Mouse (Mus musculus): ENCODE measurements around the gene Rtn4rl1. TPM values are rescaled to one million over a fixed set of nuclear protein-coding genes. Genes with fewer than 3 reads are reported as not detected.

Rtn4rl1 gene
- polyA plus RNA-seq, 1 experiment from 2014 or later = 17.8 TPM

DNA sequence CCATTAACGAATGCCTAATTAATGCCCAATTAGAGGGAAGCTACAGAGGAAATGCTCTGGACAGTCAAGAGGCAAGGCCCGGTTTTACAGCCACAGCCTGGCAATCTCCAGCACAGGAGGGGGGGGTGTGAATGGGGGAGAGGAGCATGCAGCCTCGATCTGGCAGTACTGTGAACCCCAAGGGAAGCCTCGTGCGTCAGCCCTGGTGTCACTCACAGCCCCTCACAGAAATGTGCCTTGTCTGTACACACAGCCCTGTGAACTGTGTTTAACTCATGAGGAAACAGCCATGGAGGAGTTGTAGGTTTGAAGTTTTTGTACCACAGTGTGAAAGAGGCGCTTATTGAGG is 70.4 kb downstream of the Rtn4rl1 start:
- H3K4me2 ChIP-seq (ENCODE audit: low read length) = no peak overlapping the region
- H3K27ac ChIP-seq (ENCODE audit: low read length) = no peak overlapping the region
- H3K4me1 ChIP-seq (ENCODE audit: control insufficient read depth, insufficient read depth, low read length) = peaks cover 24% of the 10 kb centered on the region
- WGBS = 48% methylated on average over 6 of the region's 6 CpGs
- no peak overlapping the region for H3K9ac ChIP-seq (ENCODE audit: low read depth, low read length)
- no peaks in the 10 kb centered on the region for H3K27me3 ChIP-seq (ENCODE audit: control insufficient read depth, insufficient read depth, low read depth, low read length)
- no peaks in the 10 kb centered on the region for H3K9me3 ChIP-seq (replicated peaks; ENCODE audit: control insufficient read depth, low read length, poor library complexity, severe bottlenecking)
- H3K4me3 ChIP-seq (ENCODE audit: low read depth, low read length) = no peak overlapping the region
- no peak for ATAC-seq
- H3K36me3 ChIP-seq (ENCODE audit: control insufficient read depth, insufficient read depth, low read length) = no peaks in the 10 kb centered on the region

- H3K4me1 ChIP-seq (ENCODE audit: control insufficient read depth, insufficient read depth, low read length) = peaks cover 24% of the 10 kb centered on the region
- H3K27me3 ChIP-seq (ENCODE audit: control insufficient read depth, insufficient read depth, low read depth, low read length) = no peaks in the 10 kb centered on the region
- H3K36me3 ChIP-seq (ENCODE audit: control insufficient read depth, insufficient read depth, low read length) = no peaks in the 10 kb centered on the region
- H3K4me3 ChIP-seq (ENCODE audit: low read depth, low read length) = no peak overlapping the region
- no peak overlapping the region for H3K9ac ChIP-seq (ENCODE audit: low read depth, low read length)
- ATAC-seq = no peak
- whole genome bisulfite sequencing = 88% methylated on average over 6 of the region's 6 CpGs
- no peaks in the 10 kb centered on the region for H3K9me3 ChIP-seq (replicated peaks; ENCODE audit: control insufficient read depth, low read length, poor library complexity, severe bottlenecking)
- H3K27ac ChIP-seq (ENCODE audit: low read length) = no peak overlapping the region
- no peak overlapping the region for H3K4me2 ChIP-seq (ENCODE audit: low read length)
These were observed 71.0 kb downstream of the Rtn4rl1 start for GRCm38 (mm10) chr11:75264550-75264949.

- no peak overlapping the region for H3K27ac ChIP-seq (ENCODE audit: low read length)
- H3K27me3 ChIP-seq (ENCODE audit: control insufficient read depth, insufficient read depth, low read depth, low read length) = no peaks in the 10 kb centered on the region
- H3K4me3 ChIP-seq (ENCODE audit: low read depth, low read length) = no peak overlapping the region
- no peak overlapping the region for H3K4me2 ChIP-seq (ENCODE audit: low read length)
- H3K9me3 ChIP-seq (replicated peaks; ENCODE audit: control insufficient read depth, low read length, poor library complexity, severe bottlenecking) = no peaks in the 10 kb centered on the region
- H3K36me3 ChIP-seq (ENCODE audit: control insufficient read depth, insufficient read depth, low read length) = no peaks in the 10 kb centered on the region
- ATAC-seq = no peak
- 75% methylated on average over 15 of the region's 15 CpGs for WGBS
- peaks cover 24% of the 10 kb centered on the region for H3K4me1 ChIP-seq (ENCODE audit: control insufficient read depth, insufficient read depth, low read length)
- no peak overlapping the region for H3K9ac ChIP-seq (ENCODE audit: low read depth, low read length)
These were observed 72.0 kb downstream of the Rtn4rl1 start for GRCm38 (mm10) chr11:75265545-75265944.

DNA sequence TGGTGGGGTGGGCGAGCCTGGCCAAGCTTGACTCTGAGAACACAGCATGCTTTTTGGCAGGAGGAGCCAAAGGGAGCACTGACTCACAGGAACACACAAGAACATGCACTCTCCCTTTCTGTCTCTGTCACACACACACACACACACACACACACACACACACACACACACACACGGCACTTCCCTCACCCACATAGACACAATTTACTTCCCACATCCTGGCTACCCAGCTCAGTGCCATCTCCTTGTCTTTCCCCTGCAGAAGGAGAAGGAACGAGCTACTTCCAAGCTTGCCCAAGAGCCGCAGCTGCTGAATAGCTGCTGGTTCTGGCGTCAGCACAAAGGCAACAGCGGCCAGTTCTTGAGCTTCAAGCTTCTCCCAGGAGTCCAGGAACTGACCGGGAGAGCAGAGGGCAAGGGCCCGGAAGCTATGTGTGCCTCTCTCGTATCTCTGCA is 74.3 kb downstream of the Rtn4rl1 start:
- Histone ChIP-seq H3K9ac (ENCODE audit: low read depth, low read length) (no peak overlapping the region), H3K27ac (ENCODE audit: low read length) (peak overlapping the region; percentile 47), H3K4me1 (ENCODE audit: control insufficient read depth, insufficient read depth, low read length) (peaks cover 19% of the 10 kb centered on the region), H3K4me2 (ENCODE audit: low read length) (no peak overlapping the region), H3K27me3 (ENCODE audit: control insufficient read depth, insufficient read depth, low read depth, low read length) (no peaks in the 10 kb centered on the region), H3K4me3 (ENCODE audit: low read depth, low read length) (no peak overlapping the region), H3K9me3 (replicated peaks; ENCODE audit: control insufficient read depth, low read length, poor library complexity, severe bottlenecking) (no peaks in the 10 kb centered on the region), H3K36me3 (ENCODE audit: control insufficient read depth, insufficient read depth, low read length) (no peaks in the 10 kb centered on the region)
- no peak for ATAC-seq
- 46% methylated on average over 9 of the region's 9 CpGs for WGBS

DNA sequence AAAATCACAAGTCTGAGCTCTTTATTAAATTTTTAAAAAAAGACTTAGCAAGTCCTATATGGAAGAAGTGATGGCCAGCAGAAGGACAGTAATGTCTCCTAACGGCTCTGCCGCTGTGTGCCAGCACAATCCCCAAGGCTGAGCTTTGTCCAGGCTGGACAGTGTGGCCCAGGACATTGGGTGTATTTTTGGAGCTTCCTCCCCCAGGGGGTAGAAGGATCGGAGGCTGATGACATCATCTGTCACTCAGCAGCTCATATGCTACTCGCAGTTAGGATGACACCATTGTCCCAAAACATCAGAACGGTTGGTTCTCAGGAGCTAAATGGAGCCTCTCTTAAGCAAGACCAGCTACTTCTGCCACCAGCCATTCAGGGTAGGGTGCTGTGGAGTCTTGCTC is 74.9 kb downstream of the Rtn4rl1 start:
- Histone ChIP-seq H3K36me3 (ENCODE audit: control insufficient read depth, insufficient read depth, low read length) (no peaks in the 10 kb centered on the region), H3K4me1 (ENCODE audit: control insufficient read depth, insufficient read depth, low read length) (peaks cover 19% of the 10 kb centered on the region), H3K27ac (ENCODE audit: low read length) (peak overlapping the region; percentile 47), H3K9me3 (replicated peaks; ENCODE audit: control insufficient read depth, low read length, poor library complexity, severe bottlenecking) (no peaks in the 10 kb centered on the region), H3K4me3 (ENCODE audit: low read depth, low read length) (no peak overlapping the region), H3K9ac (ENCODE audit: low read depth, low read length) (no peak overlapping the region), H3K4me2 (ENCODE audit: low read length) (no peak overlapping the region), H3K27me3 (ENCODE audit: control insufficient read depth, insufficient read depth, low read depth, low read length) (no peaks in the 10 kb centered on the region)
- 76% methylated on average over 5 of the region's 5 CpGs for WGBS
- no peak for ATAC-seq

- Histone ChIP-seq H3K27me3 (ENCODE audit: control insufficient read depth, insufficient read depth, low read depth, low read length) (no peaks in the 10 kb centered on the region), H3K4me2 (ENCODE audit: low read length) (no peak overlapping the region), H3K9ac (ENCODE audit: low read depth, low read length) (no peak overlapping the region), H3K4me3 (ENCODE audit: low read depth, low read length) (no peak overlapping the region), H3K27ac (ENCODE audit: low read length) (no peak overlapping the region), H3K9me3 (replicated peaks; ENCODE audit: control insufficient read depth, low read length, poor library complexity, severe bottlenecking) (no peaks in the 10 kb centered on the region), H3K36me3 (ENCODE audit: control insufficient read depth, insufficient read depth, low read length) (no peaks in the 10 kb centered on the region), H3K4me1 (ENCODE audit: control insufficient read depth, insufficient read depth, low read length) (peaks cover 21% of the 10 kb centered on the region)
- 87% methylated on average over 4 of the region's 4 CpGs for WGBS
- ATAC-seq = no peak
These were observed 75.6 kb downstream of the Rtn4rl1 start for GRCm38 (mm10) chr11:75269213-75269612.

GRCm38 (mm10) chr11:75270276-75270984 is 76.8 kb downstream of the Rtn4rl1 start:
- Histone ChIP-seq H3K4me1 (ENCODE audit: control insufficient read depth, insufficient read depth, low read length) (peaks cover 33% of the 10 kb centered on the region), H3K36me3 (ENCODE audit: control insufficient read depth, insufficient read depth, low read length) (no peaks in the 10 kb centered on the region), H3K4me2 (ENCODE audit: low read length) (no peak overlapping the region), H3K4me3 (ENCODE audit: low read depth, low read length) (no peak overlapping the region), H3K27ac (ENCODE audit: low read length) (no peak overlapping the region), H3K9ac (ENCODE audit: low read depth, low read length) (no peak overlapping the region), H3K27me3 (ENCODE audit: control insufficient read depth, insufficient read depth, low read depth, low read length) (no peaks in the 10 kb centered on the region), H3K9me3 (replicated peaks; ENCODE audit: control insufficient read depth, low read length, poor library complexity, severe bottlenecking) (no peaks in the 10 kb centered on the region)
- no peak for ATAC-seq
- 68% methylated on average over 8 of the region's 8 CpGs for WGBS

- Histone ChIP-seq H3K27ac (ENCODE audit: low read length) (no peak overlapping the region), H3K36me3 (ENCODE audit: control insufficient read depth, insufficient read depth, low read length) (no peaks in the 10 kb centered on the region), H3K4me3 (ENCODE audit: low read depth, low read length) (no peak overlapping the region), H3K9me3 (replicated peaks; ENCODE audit: control insufficient read depth, low read length, poor library complexity, severe bottlenecking) (no peaks in the 10 kb centered on the region), H3K27me3 (ENCODE audit: control insufficient read depth, insufficient read depth, low read depth, low read length) (no peaks in the 10 kb centered on the region), H3K4me2 (ENCODE audit: low read length) (no peak overlapping the region), H3K9ac (ENCODE audit: low read depth, low read length) (no peak overlapping the region), H3K4me1 (ENCODE audit: control insufficient read depth, insufficient read depth, low read length) (peaks cover 35% of the 10 kb centered on the region)
- ATAC-seq = no peak
- WGBS = 70% methylated on average over 7 of the region's 7 CpGs
These were observed 77.4 kb downstream of the Rtn4rl1 start for GRCm38 (mm10) chr11:75270985-75271434.

- Histone ChIP-seq H3K9me3 (replicated peaks; ENCODE audit: control insufficient read depth, low read length, poor library complexity, severe bottlenecking) (no peaks in the 10 kb centered on the region), H3K4me1 (ENCODE audit: control insufficient read depth, insufficient read depth, low read length) (peaks cover 37% of the 10 kb centered on the region), H3K27ac (ENCODE audit: low read length) (peak overlapping the region; percentile 77), H3K27me3 (ENCODE audit: control insufficient read depth, insufficient read depth, low read depth, low read length) (no peaks in the 10 kb centered on the region), H3K9ac (ENCODE audit: low read depth, low read length) (peak overlapping the region; percentile 27), H3K4me3 (ENCODE audit: low read depth, low read length) (no peak overlapping the region), H3K36me3 (ENCODE audit: control insufficient read depth, insufficient read depth, low read length) (no peaks in the 10 kb centered on the region), H3K4me2 (ENCODE audit: low read length) (peak overlapping the region; percentile 29)
- WGBS = 1% methylated on average over 8 of the region's 8 CpGs
- peak; percentile 80 for ATAC-seq
These were observed 79.9 kb downstream of the Rtn4rl1 start for GRCm38 (mm10) chr11:75273466-75273865.

Measured in midbrain, embryonic 16.5 days (tissue).